Mouse (Mus musculus): ENCODE data around the gene Olfr332.
"Not testable (repeated sequence)": the region's sequence is repeated elsewhere in the genome, so short reads cannot be mapped to it uniquely, and the experiment has no call there.

Olfr332 gene

GRCm38 (mm10) chr11:58492455-58492854 lies at the start of gene Olfr332:
Gene Olfr332, minus strand, starts transcription at chr11:58492555.
- no peak for DNase-seq (ENCODE audit: low spot score in 2 of 2)

DNA sequence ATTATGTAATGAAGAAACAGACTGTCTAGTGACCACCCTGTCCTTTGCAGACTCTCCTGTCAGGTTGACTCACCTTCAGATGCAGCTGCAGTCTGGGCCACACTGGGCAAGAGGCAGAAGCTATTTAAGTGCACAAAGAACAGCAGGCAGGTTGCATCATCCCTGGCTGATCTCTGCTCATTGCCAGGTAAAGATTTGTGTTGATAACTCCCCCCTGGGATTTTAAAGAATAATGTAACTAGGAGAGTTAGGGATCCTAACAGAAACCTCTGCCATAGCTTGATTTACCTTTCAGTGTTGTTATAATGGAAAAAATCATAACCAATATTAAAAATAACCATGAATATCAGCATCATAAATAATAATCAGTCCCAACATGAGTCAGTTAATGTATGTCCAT lies 42.4 kb upstream of the Olfr332 start, which contains the start of gene Olfr330:
TSS of gene Olfr330 (minus strand) at position 101 of the 400 bp plus-strand sequence.
- DNase-seq (ENCODE audit: low spot score in 2 of 2) = not testable (repeated sequence)

- peak; percentile 21 to 23 for DNase-seq (ENCODE audit: low spot score in 2 of 2)
These were observed 27.4 kb upstream of the Olfr332 start for GRCm38 (mm10) chr11:58519756-58520155.

DNA sequence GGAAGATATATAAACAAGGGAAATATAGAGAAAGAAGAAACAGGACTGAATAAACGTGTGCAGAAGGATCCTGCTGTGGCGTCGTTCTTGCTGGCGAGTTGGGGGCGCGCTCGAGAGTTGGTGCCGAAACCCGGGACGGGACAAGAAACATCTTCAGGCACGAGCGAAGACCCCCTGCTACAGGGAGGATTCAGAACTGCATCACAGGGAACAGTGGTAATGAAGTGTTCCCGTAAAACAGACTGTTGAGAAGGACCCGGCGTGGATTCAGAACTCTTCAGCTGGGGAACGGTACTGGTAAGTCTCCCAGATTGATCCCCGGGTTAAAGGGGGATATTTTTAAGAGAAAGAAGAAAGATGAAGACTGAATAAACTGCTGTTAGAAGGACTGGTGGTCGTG lies 26.6 kb upstream of the Olfr332 start:
- DNase-seq (ENCODE audit: low spot score in 2 of 2) = peak; percentile 81 to 91

- DNase-seq (ENCODE audit: low spot score in 2 of 2) = not testable (repeated sequence)
These were observed 16.7 kb upstream of the Olfr332 start for GRCm38 (mm10) chr11:58509058-58509457.

GRCm38 (mm10) chr11:58502472-58502871 lies 10.1 kb upstream of the Olfr332 start, which contains the start of gene Olfr331:
Gene Olfr331, minus strand, starts transcription at chr11:58502572.
- not testable (repeated sequence) for DNase-seq (ENCODE audit: low spot score in 2 of 2)

DNA sequence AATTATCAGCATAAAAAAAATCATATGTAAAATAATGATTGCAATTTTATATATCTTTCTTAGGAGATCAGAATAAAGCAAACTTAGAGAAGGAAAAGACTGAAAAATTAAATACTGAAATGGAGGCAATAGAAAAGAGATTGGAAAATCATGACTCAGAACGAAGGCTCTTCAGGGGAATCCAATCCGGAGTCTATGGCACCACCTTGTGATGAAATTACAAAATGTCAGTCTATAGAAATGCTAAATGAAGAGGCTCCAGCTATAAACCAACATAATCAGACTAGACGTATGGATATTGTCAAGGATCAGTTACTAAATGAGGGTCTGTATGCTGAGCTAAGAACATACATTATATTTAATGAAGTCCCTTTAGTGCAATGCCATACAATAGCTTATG lies 6.9 kb upstream of the Olfr332 start:
- no peak for DNase-seq (ENCODE audit: low spot score in 2 of 2)

GRCm38 (mm10) chr11:58498761-58499160 lies 6.4 kb upstream of the Olfr332 start:
- no peak for DNase-seq (ENCODE audit: low spot score in 2 of 2)

- no peak for DNase-seq (ENCODE audit: low spot score in 2 of 2)
These were observed 30.2 kb downstream of the Olfr332 start, which contains the start of gene Olfr30 for GRCm38 (mm10) chr11:58462170-58462569. Gene Olfr30, minus strand, starts transcription at chr11:58462270.

GRCm38 (mm10) chr11:58453592-58453991 lies 38.8 kb downstream of the Olfr332 start:
- no peak for DNase-seq (ENCODE audit: low spot score in 2 of 2)

DNA sequence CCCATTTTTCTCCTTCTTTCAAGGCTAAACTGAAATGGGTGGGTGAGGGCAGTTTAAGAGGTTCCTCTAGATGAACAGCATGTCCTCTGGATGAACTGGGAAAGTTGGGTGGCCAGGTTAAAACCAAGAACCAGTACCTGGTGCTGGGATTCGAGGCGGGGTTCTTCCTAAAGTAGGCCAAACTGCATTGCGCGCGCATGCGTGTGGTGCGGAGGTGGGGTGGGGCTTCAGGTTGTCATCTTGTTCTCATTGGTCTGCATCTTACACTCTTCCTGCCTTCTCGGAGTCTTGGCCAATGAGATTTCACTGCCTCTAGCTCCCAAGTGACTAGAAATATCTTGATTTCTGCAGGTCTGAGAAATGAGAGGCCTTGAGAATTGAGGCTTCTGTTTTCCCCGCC lies 39.6 kb downstream of the Olfr332 start, which contains the start of gene Lypd9:
TSS of gene Lypd9 (minus strand) at position 165 of the 400 bp plus-strand sequence.
- no peak for DNase-seq (ENCODE audit: low spot score in 2 of 2)

Measured in spleen, postnatal 14 days (tissue).